Mouse (Mus musculus) kidney, adult 2 months (tissue): ENCODE data around the gene Slc29a4.

Source experiments
- CTCF ChIP-seq: fragments of 200-500 bp; conservative IDR thresholded peaks from 2 replicates; pipeline ENCODE4 v1.5.1; 2011; ENCODE audit warnings: low read depth, mild to moderate bottlenecking, control low read depth, low read length, moderate library complexity, mixed read lengths; ENCODE audit not compliant: insufficient read depth, insufficient read length
- POLR2A ChIP-seq: fragments of 200-500 bp; IDR thresholded peaks from one replicate; pipeline ENCODE4 v1.6.1; 2011; ENCODE audit warnings: low read depth, low read length, control low read depth

GRCm38 (mm10) chr5:142719897-142720296 is 27.6 kb downstream of the Slc29a4 start:
- no peak for TF ChIP-seq CTCF
- TF ChIP-seq POLR2A: no peak
